Mouse (Mus musculus) lung, embryonic 15.5 days (tissue): ENCODE measurements around the gene Cdc26. TPM values are rescaled to one million over a fixed set of nuclear protein-coding genes. Genes with fewer than 3 reads are reported as not detected.

Source experiments
- ATAC-seq: fragments of 200-750 bp; cut with Nextera tagmentation; 2 replicates; pipeline ENCODE4 v1.8.0; 2017; ENCODE audit warnings: moderate number of reproducible peaks, borderline replicate concordance; ENCODE audit not compliant: low FRiP score, low TSS enrichment; ENCODE audit errors: extremely low read depth
- H3K27ac ChIP-seq: fragments of 300-500 bp; sonication (generic); 2 replicates; pipeline ENCODE4 v1.5.1; 2015; ENCODE audit warnings: moderate library complexity, mild to moderate bottlenecking, inconsistent platforms
- H3K27me3 ChIP-seq: fragments of 300-500 bp; sonication (generic); 2 replicates; pipeline ENCODE4 v1.6.1; 2015; ENCODE audit warnings: inconsistent platforms
- H3K36me3 ChIP-seq: fragments of 300-500 bp; sonication (generic); 2 replicates; pipeline ENCODE4 v1.6.1; 2015; ENCODE audit warnings: inconsistent platforms
- H3K4me1 ChIP-seq: fragments of 300-500 bp; sonication (generic); 2 replicates; pipeline ENCODE4 v1.6.1; 2015; ENCODE audit warnings: inconsistent platforms
- H3K4me2 ChIP-seq: fragments of 300-500 bp; sonication (generic); 2 replicates; pipeline ENCODE4 v1.6.1; 2015; ENCODE audit warnings: inconsistent platforms, mild to moderate bottlenecking, moderate library complexity
- H3K4me3 ChIP-seq: fragments of 300-500 bp; sonication (generic); 2 replicates; pipeline ENCODE4 v1.5.1; 2015; ENCODE audit warnings: mild to moderate bottlenecking, inconsistent platforms
- H3K9ac ChIP-seq: fragments of 300-500 bp; sonication (generic); 2 replicates; pipeline ENCODE4 v1.6.1; 2015; ENCODE audit warnings: inconsistent platforms
- H3K9me3 ChIP-seq: fragments of 300-500 bp; sonication (generic); 2 replicates; pipeline ENCODE4 v1.6.1; 2016; ENCODE audit warnings: inconsistent platforms
- WGBS: fragments of 180-500 bp; shearing (Covaris S2); methylation state at CpG from one replicate; pipeline ENCODE4 v1.1.7; 2015; 5-methylcytosine and 5-hydroxymethylcytosine counted together
- polyA plus RNA-seq: library from polyadenylated mRNA; unstranded; fragments of >200 nt; fragmentation: Nextera tagmentation; extraction: Ambion mirVana; gene quantifications from 2 replicates; pipeline ENCODE4 v1.2.1, GENCODE M21; 2015

Gene Cdc26
- polyA plus RNA-seq, result 152 and 158 TPM in 2 replicates

DNA sequence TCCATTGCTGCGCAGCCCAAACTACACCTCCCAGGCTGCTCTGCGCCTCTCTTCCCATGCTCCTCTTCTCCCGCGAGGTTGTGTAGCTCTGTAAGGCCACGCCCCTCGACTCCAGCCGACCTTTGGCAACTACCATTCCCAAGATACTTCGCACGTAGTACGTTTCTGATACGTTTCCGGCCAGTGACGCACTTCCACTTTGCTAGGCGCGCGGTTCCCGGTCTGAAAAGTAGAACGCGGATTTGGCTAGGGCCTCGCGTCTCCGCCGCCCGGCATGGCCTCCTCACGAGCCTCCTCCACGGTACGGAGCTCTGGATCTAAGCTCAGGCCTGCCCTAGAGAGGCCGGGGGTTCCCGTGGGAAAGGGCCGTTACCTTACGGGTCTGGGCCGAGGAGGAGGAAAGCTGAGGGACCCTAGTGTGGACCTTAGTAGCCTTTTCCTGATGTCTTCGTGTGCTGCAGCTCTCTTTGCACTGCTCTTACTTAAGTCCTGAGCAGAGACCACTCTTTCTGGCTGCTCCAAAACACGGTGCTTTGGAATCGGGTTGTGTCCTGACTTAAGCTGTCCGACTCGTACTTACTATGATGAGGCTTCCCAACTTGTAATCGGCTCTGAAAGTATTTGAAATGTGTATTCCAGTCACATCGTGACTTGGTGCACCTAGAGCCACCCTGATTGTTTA lies at the start of gene Cdc26, which contains the start of gene Prpf4:
Cdc26 (minus strand) TSS at position 42 of the 682 bp plus-strand sequence.
Prpf4 (plus strand) TSS at position 197 of the 682 bp plus-strand sequence.
- WGBS, result under 1% methylated on average over 39 of the region's 39 CpGs
- H3K4me2 ChIP-seq, result peak within 1 kb of the TSS; percentile 58
- peaks cover 25% of the 10 kb centered on the region for H3K36me3 ChIP-seq
- ATAC-seq, result peak; percentile 100
- peaks cover 18% of the 10 kb centered on the region for H3K4me1 ChIP-seq
- no peaks in the 10 kb centered on the region for H3K27me3 ChIP-seq
- no peaks in the 10 kb centered on the region for H3K9me3 ChIP-seq
- H3K4me3 ChIP-seq, result peak within 1 kb of the TSS; percentile 73
- peak within 1 kb of the TSS; percentile 83 for H3K27ac ChIP-seq
- peak within 1 kb of the TSS; percentile 80 for H3K9ac ChIP-seq

GRCm38 (mm10) chr4:62454995-62455394 lies 46.6 kb upstream of the Cdc26 start:
- Histone ChIP-seq H3K4me2 (no peak overlapping the region), H3K27ac (no peak overlapping the region), H3K36me3 (no peaks in the 10 kb centered on the region), H3K27me3 (no peaks in the 10 kb centered on the region), H3K9me3 (no peaks in the 10 kb centered on the region), H3K4me3 (no peak overlapping the region), H3K4me1 (0 out of 2 replicates have a peak, but pooled peaks cover 3% of the 10 kb centered on the region), H3K9ac (no peak overlapping the region)
- 42% methylated on average over 5 of the region's 5 CpGs for WGBS
- ATAC-seq, result no peak

DNA sequence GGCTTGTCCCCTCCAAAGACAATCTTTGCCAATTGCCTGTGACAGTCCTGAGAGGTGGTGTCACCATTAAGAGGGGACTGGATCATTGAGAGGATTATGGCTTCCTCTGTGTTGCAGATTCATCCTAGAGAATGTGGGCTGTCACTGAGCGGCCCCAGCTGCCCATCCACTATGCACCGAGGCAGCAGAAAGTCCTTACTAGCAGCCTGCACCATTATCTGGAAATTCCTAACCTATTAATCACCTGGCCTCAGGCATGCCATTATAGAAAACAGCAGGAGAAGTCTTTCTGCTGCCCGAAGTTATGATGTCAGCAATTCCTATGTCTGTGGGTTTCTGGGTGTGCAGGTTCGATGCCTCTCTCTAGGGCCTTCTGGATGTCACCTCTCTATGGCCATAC lies 32.5 kb upstream of the Cdc26 start:
- WGBS, result 66% methylated on average over 4 of the region's 4 CpGs
- ATAC-seq, result no peak
- H3K4me3 ChIP-seq, result no peak overlapping the region

DNA sequence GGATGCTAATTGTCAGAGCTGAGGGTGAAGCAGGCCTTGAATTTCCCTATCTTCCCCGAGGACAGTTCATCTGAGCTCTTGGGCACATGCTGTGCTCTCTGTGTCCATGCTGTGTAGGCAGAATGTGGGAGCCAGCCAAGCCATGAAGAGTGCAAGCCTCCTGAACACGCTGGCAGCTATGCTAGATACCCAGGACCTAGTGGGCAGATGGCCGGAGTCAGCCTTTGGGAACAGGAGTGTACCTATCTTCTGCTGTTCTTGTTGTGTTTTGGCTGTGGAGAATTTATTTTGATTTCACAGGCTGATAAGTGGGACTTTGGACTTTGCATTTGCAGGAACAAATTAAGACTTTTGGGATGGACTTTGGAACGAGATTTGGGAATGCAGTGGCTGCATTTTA lies 32.1 kb upstream of the Cdc26 start:
- no peak overlapping the region for H3K27ac ChIP-seq
- no peak overlapping the region for H3K4me2 ChIP-seq
- H3K4me1 ChIP-seq, result no peaks in the 10 kb centered on the region
- no peak for ATAC-seq
- H3K9me3 ChIP-seq, result no peaks in the 10 kb centered on the region
- H3K4me3 ChIP-seq, result no peak overlapping the region
- WGBS, result 82% methylated on average over 4 of the region's 4 CpGs
- H3K9ac ChIP-seq, result no peak overlapping the region
- no peaks in the 10 kb centered on the region for H3K27me3 ChIP-seq
- H3K36me3 ChIP-seq, result no peaks in the 10 kb centered on the region

More for the DNA sequence above, 32.5 kb upstream of the Cdc26 start:
- Histone ChIP-seq H3K27ac (no peak overlapping the region), H3K9ac (no peak overlapping the region), H3K9me3 (no peaks in the 10 kb centered on the region), H3K4me1 (no peaks in the 10 kb centered on the region), H3K27me3 (no peaks in the 10 kb centered on the region), H3K36me3 (no peaks in the 10 kb centered on the region), H3K4me2 (no peak overlapping the region)

DNA sequence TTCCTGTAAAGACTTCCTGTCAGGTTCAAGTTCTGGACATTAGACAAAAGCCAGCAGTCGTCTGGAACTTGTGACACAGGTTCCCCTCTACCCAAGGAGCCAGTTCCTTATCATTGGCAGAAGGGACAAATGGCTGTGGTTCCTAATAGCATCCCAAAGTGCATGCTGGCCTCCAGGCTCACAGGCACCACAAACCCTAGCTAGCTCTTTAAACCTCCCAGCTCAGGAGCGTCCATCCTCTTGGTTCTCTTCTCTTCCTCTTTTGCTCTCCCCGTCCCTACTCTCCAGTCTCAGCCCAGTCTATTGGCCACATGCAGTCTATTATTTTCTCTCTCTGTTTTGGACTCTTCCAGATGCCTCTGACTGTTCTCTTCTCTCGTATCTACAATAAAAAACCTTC lies 31.4 kb upstream of the Cdc26 start:
- WGBS, result 50% methylated on average over 4 of the region's 4 CpGs

DNA sequence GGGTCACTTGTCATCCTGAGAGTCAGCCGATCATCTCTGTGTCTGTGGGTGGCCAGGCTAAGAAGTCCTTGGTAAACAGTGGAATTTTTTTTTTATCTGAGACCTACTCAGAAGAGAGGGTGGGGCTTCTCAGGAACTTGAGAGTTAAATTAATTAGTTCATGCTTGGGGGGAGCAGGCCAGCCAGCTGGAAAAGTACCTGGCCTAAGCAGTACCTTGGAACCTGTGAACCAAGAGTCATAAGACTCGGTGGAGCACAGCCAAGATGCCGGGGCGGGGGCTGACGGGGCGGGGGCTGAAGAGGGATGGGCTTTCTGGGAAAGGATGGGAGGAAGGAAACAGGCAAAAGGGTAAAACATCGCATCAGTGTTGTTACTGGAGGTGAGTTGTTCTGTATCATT lies 29.4 kb upstream of the Cdc26 start:
- H3K36me3 ChIP-seq, result no peaks in the 10 kb centered on the region
- H3K27ac ChIP-seq, result no peak overlapping the region
- H3K9ac ChIP-seq, result no peak overlapping the region
- H3K4me1 ChIP-seq, result no peaks in the 10 kb centered on the region
- ATAC-seq, result no peak
- H3K27me3 ChIP-seq, result no peaks in the 10 kb centered on the region
- H3K4me3 ChIP-seq, result no peak overlapping the region
- 74% methylated on average over 7 of the region's 7 CpGs for WGBS
- H3K4me2 ChIP-seq, result no peak overlapping the region
- no peaks in the 10 kb centered on the region for H3K9me3 ChIP-seq

More for the DNA sequence above, 31.4 kb upstream of the Cdc26 start:
- Histone ChIP-seq H3K27me3 (no peaks in the 10 kb centered on the region), H3K4me3 (no peak overlapping the region), H3K27ac (no peak overlapping the region), H3K36me3 (no peaks in the 10 kb centered on the region), H3K9ac (no peak overlapping the region), H3K4me1 (no peaks in the 10 kb centered on the region), H3K9me3 (no peaks in the 10 kb centered on the region), H3K4me2 (no peak overlapping the region)
- ATAC-seq, result no peak

GRCm38 (mm10) chr4:62437256-62437778 lies 28.9 kb upstream of the Cdc26 start:
- Histone ChIP-seq H3K4me3 (no peak overlapping the region), H3K27me3 (no peaks in the 10 kb centered on the region), H3K4me2 (no peak overlapping the region), H3K36me3 (no peaks in the 10 kb centered on the region), H3K9ac (no peak overlapping the region), H3K27ac (no peak overlapping the region), H3K9me3 (no peaks in the 10 kb centered on the region), H3K4me1 (no peaks in the 10 kb centered on the region)
- ATAC-seq, result no peak
- 79% methylated on average over 3 of the region's 3 CpGs for WGBS

DNA sequence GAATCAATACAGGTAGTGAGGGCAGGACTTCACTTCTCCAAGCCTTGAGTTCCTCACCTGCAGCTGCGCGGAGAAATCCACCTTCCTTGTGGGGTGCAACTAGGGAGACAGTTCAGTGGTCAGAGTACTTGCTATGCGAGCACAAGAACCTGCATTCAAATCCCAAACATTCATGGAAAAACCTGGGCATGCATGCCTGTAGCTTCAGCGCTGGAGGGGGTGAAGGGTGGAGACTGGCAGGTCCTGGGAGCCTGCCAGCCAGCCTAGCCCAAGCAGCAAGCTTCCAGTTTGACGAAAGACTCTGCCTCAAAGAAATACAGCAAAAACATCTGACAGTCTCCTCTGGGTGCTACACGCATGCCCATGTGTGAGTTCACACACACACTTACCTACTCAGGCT lies 26.6 kb upstream of the Cdc26 start, which contains the start of gene Rnf183:
Rnf183 (minus strand) TSS at position 172 of the 400 bp plus-strand sequence.
- no peaks in the 10 kb centered on the region for H3K9me3 ChIP-seq
- no peaks in the 10 kb centered on the region for H3K4me1 ChIP-seq
- no peak for ATAC-seq
- no peak within 1 kb of the TSS for H3K4me3 ChIP-seq
- no peak within 1 kb of the TSS for H3K27ac ChIP-seq
- no peak within 1 kb of the TSS for H3K4me2 ChIP-seq
- H3K27me3 ChIP-seq, result no peaks in the 10 kb centered on the region
- no peak within 1 kb of the TSS for H3K9ac ChIP-seq
- WGBS, result 78% methylated on average over 6 of the region's 6 CpGs
- H3K36me3 ChIP-seq, result no peaks in the 10 kb centered on the region

- Histone ChIP-seq H3K9me3 (no peaks in the 10 kb centered on the region), H3K36me3 (no peaks in the 10 kb centered on the region), H3K4me1 (no peaks in the 10 kb centered on the region), H3K4me2 (no peak overlapping the region), H3K27me3 (no peaks in the 10 kb centered on the region), H3K9ac (no peak overlapping the region), H3K27ac (no peak overlapping the region), H3K4me3 (no peak overlapping the region)
- ATAC-seq, result no peak
- 79% methylated on average over 7 of the region's 7 CpGs for WGBS
Observed at GRCm38 (mm10) chr4:62433939-62434870, 25.8 kb upstream of the Cdc26 start.

- Histone ChIP-seq H3K27me3 (no peaks in the 10 kb centered on the region), H3K9ac (no peak overlapping the region), H3K4me2 (no peak overlapping the region), H3K36me3 (no peaks in the 10 kb centered on the region), H3K27ac (no peak overlapping the region), H3K4me1 (0 out of 2 replicates have a peak, but pooled peaks cover 3% of the 10 kb centered on the region), H3K9me3 (no peaks in the 10 kb centered on the region), H3K4me3 (no peak overlapping the region)
- WGBS, result 82% methylated on average over 4 of the region's 4 CpGs
- ATAC-seq, result no peak
Observed at GRCm38 (mm10) chr4:62431522-62431921, 23.1 kb upstream of the Cdc26 start.

- no peaks in the 10 kb centered on the region for H3K27me3 ChIP-seq
- no peak overlapping the region for H3K9ac ChIP-seq
- no peak overlapping the region for H3K4me3 ChIP-seq
- ATAC-seq, result no peak
- no peak overlapping the region for H3K4me2 ChIP-seq
- no peak overlapping the region for H3K27ac ChIP-seq
- 0 out of 2 replicates have a peak, but pooled peaks cover 3% of the 10 kb centered on the region for H3K4me1 ChIP-seq
- no peaks in the 10 kb centered on the region for H3K9me3 ChIP-seq
- no peaks in the 10 kb centered on the region for H3K36me3 ChIP-seq
Observed at GRCm38 (mm10) chr4:62430678-62431077, 22.2 kb upstream of the Cdc26 start.
